Mouse (Mus musculus) layer of hippocampus, adult 18-20 months (tissue): ENCODE measurements around the gene Egr4. TPM values are rescaled to one million over a fixed set of nuclear protein-coding genes. Genes with fewer than 3 reads are reported as not detected.

Experiments
- DNase-seq, 2 experiments: peaks; one replicate each; pipeline ENCODE4 v3.0.0; 2022; ENCODE audit warnings: low spot score in 2 of 2
- long read RNA-seq: library from polyadenylated mRNA; stranded (forward); transcript quantifications from one replicate; pipeline ENCODE4 v2.0.0, GENCODE M21; 2021
- total RNA-seq, 2 experiments: library from RNA; stranded (reverse); gene quantifications; 2 replicates each; pipeline ENCODE4 v1.2.3; 2021

Egr4 gene
- total RNA-seq = 10 to 100 TPM; 38.7 to 53.2 TPM
- long read RNA-seq, transcript Egr4-201 (2 exons, 2,148 nt) = major isoform, 101 of 116 reads
- long read RNA-seq, partial matches to known transcripts = 15 of 116 reads
- long read RNA-seq, other reads (novel, unspliced or antisense) = 0 of 116 reads

- DNase-seq = peak; percentile 94 to 96
Measured at GRCm38 (mm10) chr6:85513531-85513910, at the start of gene Egr4. Egr4 (minus strand) TSS chr6:85513589.

GRCm38 (mm10) chr6:85562374-85562773, 49.0 kb upstream of the Egr4 start:
- no peak for DNase-seq

DNA sequence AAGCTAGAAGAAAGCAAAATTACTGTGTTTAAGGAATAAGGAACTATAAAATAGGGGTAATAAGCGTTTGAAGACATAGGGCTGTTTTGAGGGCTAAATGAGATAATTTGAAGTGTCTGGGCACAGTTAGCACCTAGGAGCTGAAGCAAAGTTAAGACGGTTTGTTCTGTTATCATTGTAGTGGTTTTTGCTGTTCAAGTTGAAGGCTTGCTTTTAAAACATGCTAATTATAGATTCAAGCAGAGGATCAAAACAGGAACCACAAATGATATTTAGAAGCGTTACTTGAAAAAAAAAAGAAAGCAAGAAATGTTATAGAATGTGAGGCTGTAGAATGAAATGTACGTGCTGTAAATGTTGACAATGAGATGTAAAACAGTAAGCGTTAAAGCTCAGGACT, 34.3 kb upstream of the Egr4 start:
- no peak for DNase-seq

DNA sequence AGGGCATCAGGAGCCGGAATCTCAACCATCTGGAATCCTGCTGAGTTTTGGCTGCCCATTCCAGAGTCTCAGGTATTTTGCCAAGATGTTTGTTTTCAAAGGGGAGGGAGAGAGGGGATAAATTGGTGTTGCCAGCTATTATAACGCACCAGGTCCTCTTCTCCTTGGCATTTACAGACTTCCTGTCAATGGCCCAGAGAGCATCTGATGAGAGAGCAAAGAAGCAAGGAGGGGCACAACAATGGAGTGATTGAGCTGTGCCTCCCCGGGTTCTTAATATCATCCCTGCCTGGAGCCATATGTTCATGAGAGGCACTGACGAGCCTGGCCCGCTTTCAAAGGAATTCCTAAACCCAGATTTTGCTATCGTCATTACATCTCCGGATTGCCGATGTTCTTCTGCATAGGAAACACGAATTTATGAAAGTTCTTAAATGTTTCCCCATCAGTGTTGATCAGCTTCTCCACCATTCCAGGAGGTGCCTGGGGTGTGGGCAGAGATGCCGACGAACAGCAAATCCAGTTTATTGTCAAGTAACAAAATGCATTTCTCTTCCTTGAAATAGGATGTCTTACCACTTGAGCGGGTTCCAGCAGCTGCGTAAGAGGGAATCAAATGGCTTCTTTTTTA, 31.0 kb upstream of the Egr4 start:
- DNase-seq = peak; percentile 62 to 73

DNA sequence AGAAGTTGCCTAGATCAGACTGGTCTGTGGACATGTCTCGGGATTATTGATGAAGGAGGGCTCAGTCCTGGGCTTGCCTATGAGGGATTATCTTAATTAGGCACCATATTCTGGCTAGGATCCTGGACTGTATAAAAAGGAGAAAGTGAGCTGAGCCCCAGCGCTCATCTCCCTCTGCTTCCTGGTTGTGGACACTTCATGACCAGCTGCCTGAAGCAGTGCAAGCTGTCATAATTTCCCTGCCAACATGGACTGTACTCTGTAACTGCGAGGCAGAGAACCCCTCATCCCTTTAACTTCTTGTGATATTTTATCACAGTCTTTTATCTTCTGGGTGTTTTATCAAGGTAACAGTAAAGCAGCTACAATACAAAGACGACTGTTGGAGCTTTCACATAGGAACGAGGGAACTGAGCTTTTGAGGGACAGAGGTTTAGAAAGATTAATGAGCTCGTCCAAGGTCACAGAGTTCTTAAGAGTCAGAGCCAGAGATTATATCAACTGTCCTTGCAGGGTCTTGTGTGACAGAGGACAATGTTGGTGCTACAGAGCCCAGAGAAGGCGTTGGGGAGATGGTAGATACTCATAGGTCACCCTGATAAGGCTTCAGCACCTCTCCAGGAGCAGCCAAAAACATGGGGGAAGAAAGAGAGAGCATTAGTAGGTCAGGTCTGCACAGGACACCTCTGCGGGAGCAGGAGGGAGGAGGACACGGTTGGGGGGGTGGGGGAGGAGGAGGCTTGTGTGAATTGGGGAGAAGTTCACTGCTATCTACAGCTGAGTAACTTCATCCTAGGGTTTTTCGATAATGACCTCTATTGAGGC, 30.2 kb upstream of the Egr4 start:
- DNase-seq = no peak

GRCm38 (mm10) chr6:85522825-85523224, 9.4 kb upstream of the Egr4 start:
- peak; percentile 40 to 61 for DNase-seq

- DNase-seq = no peak
Measured at GRCm38 (mm10) chr6:85522026-85522425, 8.6 kb upstream of the Egr4 start.

DNA sequence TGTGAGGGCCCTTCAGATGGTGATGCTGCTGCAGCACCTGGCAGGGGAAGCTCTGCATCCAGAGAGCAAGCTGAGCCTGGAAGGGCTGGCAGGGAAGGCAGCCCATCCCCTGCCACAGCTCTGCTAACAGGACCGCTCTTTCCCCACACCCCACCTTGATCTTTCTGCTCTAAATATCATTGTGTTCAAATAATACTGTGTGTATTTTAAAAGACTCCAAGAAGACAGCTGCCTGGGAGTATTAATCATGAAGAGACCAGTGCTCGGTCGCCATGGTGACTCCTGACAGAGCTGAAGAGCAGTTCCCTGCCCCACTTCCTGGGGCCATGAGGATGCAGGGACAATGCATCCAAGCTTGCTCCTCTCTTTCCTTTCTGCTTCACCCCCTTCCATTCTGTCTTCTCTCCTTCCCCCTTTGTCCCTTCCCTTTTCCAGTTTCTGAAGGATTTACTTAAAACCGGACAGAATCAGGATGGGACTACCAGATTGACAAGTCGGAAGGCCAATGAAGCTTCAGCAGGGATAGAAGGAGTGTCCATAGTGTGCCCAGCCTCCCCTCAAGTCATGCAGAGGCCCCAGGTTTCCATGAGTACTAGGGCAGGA, 4.8 kb upstream of the Egr4 start:
- peak in 1 of 2 experiments; percentile 66 for DNase-seq

- DNase-seq = no peak
Measured at GRCm38 (mm10) chr6:85515941-85516340, 2.6 kb upstream of the Egr4 start.

- DNase-seq = peak in 1 of 2 experiments; percentile 46
Measured at GRCm38 (mm10) chr6:85512577-85513530, 535 bp downstream of the Egr4 start.

DNA sequence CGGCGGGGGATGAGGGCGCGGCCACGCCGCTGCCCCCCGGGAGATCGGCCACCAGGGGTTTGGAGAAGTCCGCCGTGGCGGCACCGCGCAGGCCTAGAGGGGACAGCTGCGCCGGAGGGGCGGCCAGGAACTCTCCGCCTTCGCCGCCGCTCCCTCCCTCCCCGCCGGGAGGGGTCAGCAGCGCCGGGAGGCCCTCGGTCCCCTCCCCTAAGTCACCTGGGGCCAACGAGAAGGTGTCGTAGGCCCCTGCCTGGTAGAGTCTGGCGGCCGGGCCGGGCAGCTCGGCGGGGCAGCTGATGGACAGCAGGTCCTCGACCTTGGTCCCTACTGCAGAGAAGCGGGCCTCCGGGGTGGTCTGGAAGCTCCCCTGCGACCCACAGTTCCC, 1.3 kb downstream of the Egr4 start:
- no peak for DNase-seq

GRCm38 (mm10) chr6:85511286-85512055, 1.9 kb downstream of the Egr4 start:
- DNase-seq = no peak

- DNase-seq = peak; percentile 77 to 94
Measured at GRCm38 (mm10) chr6:85510476-85510875, 2.9 kb downstream of the Egr4 start.

DNA sequence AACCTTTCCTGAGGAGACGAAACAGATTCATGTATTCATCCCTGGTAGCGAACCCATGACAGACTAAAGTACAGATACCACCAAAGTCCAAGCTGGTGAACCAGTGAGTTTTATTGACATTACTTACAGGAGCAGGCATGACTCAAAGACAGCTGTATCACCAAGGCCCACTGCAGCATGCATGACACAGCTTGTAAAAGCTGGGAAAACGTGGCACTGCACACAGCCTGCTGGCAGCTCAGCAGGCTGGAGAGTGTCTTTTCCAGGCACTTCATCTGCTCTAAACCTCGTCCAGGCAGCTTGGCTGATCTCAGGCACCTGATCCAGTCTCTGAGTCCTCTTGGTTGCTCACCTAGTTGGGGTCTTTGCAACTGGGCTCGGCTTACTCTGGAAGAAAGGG, 4.8 kb downstream of the Egr4 start:
- no peak for DNase-seq

- no peak for DNase-seq
Measured at GRCm38 (mm10) chr6:85504908-85505307, 8.5 kb downstream of the Egr4 start.

- DNase-seq = peak; percentile 79 to 85
Measured at GRCm38 (mm10) chr6:85502911-85503250, 10.5 kb downstream of the Egr4 start, which contains the start of gene Fbxo41. Fbxo41 (minus strand) TSS chr6:85502994.

- DNase-seq = peak in 1 of 2 experiments; percentile 59
Measured at GRCm38 (mm10) chr6:85502103-85502910, 11.1 kb downstream of the Egr4 start.

- DNase-seq = no peak
Measured at GRCm38 (mm10) chr6:85501571-85502102, 11.8 kb downstream of the Egr4 start.

DNA sequence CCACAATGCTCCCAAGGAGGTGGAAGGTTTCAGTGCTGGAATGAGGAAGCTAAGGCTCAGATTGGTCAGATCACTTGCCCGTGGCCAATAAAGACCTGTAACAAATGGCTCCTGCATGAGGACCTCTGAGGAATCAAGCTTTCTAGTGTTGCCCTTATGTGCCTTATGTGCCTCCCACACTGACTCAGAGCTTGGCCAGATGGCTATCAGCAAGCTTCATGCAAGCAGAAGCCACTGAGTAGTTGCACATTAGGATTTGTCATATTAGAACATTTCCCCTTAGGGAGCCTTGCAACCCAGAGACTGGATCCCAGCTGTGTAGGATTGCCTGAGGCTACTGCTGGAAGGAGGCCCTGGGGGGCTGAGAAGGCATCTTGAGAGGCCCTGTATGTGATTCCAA, 13.0 kb downstream of the Egr4 start:
- DNase-seq = no peak
